Mouse (Mus musculus) cerebellum, adult 2 months (tissue): ENCODE results near the gene Smarce1. TPM values are rescaled to one million over a fixed set of nuclear protein-coding genes. Genes with fewer than 3 reads are reported as not detected.
"Not testable (repeated sequence)": the region's sequence is repeated elsewhere in the genome, so short reads cannot be mapped to it uniquely, and the experiment has no call there.

Source experiments
- DNase-seq, 2 experiments: peaks; one replicate each; pipeline ENCODE4 v3.0.0; 2021
- H3K27ac ChIP-seq: fragments of 200-500 bp; 2 replicates; pipeline ENCODE4 v1.5.1; 2012; ENCODE audit warnings: low read length, control low read depth, inconsistent platforms; ENCODE audit not compliant: insufficient read depth
- H3K27me3 ChIP-seq: fragments of 200-500 bp; 2 replicates; pipeline ENCODE4 v1.6.1; 2012; ENCODE audit warnings: inconsistent platforms, mild to moderate bottlenecking, low read length, moderate library complexity; ENCODE audit not compliant: control insufficient read depth, insufficient read depth
- H3K4me1 ChIP-seq: fragments of 200-500 bp; 2 replicates; pipeline ENCODE4 v1.6.1; 2011; ENCODE audit warnings: low read length; ENCODE audit not compliant: control insufficient read depth, insufficient read depth
- H3K4me3 ChIP-seq: fragments of 200-500 bp; replicated peaks from 2 replicates; pipeline ENCODE3; 2011; ENCODE audit warnings: mild to moderate bottlenecking, low read depth, low read length, control low read depth; ENCODE audit not compliant: insufficient read depth
- CTCF ChIP-seq: fragments of 200-500 bp; IDR thresholded peaks from 2 replicates; pipeline ENCODE4 v1.5.1; 2011; ENCODE audit warnings: low read depth, mild to moderate bottlenecking, control low read depth, low read length, moderate library complexity, borderline replicate concordance; ENCODE audit not compliant: insufficient read depth
- POLR2A ChIP-seq: fragments of 200-500 bp; IDR thresholded peaks from 2 replicates; pipeline ENCODE4 v1.6.1; 2011; ENCODE audit warnings: low read length, control low read depth, borderline replicate concordance; ENCODE audit not compliant: insufficient read depth
- WGBS: fragments of 180-500 bp; shearing (Covaris S2); methylation state at CpG from one replicate; pipeline ENCODE4 v1.1.7; 2018; 5-methylcytosine and 5-hydroxymethylcytosine counted together
- polyA plus RNA-seq: library from polyadenylated mRNA; depleted of rRNA; stranded (reverse); fragments of >200 nt; gene quantifications from 2 replicates; pipeline ENCODE4 v1.2.3, GENCODE M21; 2012

Smarce1 gene
- polyA plus RNA-seq, 1 experiment = 67.1 TPM

DNA sequence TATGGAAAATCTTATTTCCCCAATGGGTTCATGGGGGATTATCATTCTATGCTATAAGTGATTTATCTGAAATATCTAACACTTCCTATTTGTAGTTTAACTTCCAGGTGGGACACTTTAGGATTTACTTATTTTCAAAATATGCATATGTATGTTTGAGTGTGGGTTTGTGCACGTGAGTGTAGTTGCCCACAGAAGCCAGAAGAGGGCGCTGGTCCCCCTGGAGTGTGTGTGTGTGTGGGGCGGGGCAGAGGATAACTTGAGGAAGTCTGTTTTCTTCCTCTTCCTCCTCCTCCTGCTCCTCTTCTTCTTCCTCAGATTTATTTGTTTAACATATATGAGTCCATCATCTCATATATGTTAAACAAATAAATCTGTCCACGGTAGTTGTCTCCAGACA lies 25.4 kb upstream of the Smarce1 start:
- WGBS = 80% methylated on average over 4 of the region's 4 CpGs
- H3K27ac ChIP-seq = no peak overlapping the region
- DNase-seq = no peak
- H3K27me3 ChIP-seq = no peaks in the 10 kb centered on the region
- H3K4me1 ChIP-seq = peaks cover 11% of the 10 kb centered on the region
- H3K4me3 ChIP-seq = no peak overlapping the region
- TF ChIP-seq CTCF (peak; percentile 32; the same call in 1 of the 2 replicates), POLR2A (no peak)

DNA sequence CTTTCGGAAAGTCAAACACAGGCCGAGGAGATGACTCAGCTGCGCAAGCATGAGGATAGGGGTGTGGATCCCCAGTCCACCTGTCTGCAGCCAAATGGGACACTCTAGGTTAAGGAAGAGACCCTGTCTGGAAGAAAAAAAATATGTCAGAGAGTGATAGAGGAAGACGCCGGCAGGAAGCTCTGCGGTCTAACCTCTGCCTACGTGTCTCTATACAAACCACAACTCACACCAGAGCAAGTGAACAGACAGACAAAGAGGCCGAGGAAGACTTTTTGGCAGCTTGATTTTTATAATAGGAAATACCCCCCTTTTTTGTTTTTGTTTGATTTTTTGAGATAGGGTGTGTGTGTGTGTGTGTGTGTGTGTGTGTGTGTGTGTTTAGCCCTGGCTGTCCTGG lies 24.5 kb upstream of the Smarce1 start:
- Histone ChIP-seq H3K27ac (no peak overlapping the region), H3K27me3 (no peaks in the 10 kb centered on the region), H3K4me1 (peaks cover 12% of the 10 kb centered on the region), H3K4me3 (no peak overlapping the region)
- TF ChIP-seq POLR2A (no peak), CTCF (no peak)
- WGBS = 98% methylated on average over 8 of the region's 8 CpGs
- no peak for DNase-seq

DNA sequence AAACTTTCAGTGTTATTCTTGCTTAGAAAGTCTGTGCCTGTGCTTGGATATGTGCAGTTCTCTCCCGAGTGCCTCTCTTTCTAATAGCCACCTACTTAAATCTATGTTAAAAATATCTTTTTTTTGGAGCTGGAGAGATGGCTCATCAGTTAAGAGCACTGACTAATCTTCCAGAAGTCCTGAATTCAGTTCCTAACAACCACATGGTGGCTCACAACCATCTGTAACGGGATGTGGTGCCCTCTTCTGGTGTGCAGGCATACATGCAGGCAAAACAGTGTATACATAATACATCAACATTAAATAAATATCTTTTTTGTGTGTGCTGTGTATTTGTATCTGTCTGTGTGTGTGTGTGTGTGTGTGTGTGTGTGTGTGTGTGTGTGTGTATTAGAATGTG lies 23.1 kb upstream of the Smarce1 start:
- WGBS = 69% methylated on average over 2 of the region's 2 CpGs
- TF ChIP-seq CTCF (peak; percentile 10; the same call in 1 of the 2 replicates), POLR2A (no peak)
- DNase-seq = no peak

DNA sequence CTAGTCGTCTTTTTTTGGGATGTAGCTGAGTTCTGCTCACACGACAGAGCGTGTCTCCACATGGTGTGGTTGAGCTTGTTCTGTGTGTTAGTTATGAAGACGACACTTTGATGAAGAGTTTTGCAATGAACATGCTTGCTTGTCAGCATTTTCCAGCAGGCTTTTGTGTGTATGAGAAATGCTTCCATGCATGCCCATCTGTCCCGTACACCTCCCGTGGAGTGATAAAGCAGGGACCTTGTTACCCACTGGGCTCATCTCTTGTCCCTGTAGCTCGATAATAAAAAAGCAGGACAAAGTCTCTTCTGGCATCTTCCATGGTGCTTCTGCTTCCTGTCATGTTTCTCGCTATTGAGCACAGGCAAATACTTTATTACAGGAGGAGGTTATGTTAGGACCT lies 21.9 kb upstream of the Smarce1 start:
- WGBS = 9% methylated on average over 8 of the region's 8 CpGs
- peak overlapping the region; percentile 75 for H3K27ac ChIP-seq

More for the DNA sequence above, 23.1 kb upstream of the Smarce1 start:
- Histone ChIP-seq H3K4me1 (peaks cover 22% of the 10 kb centered on the region), H3K27ac (no peak overlapping the region), H3K4me3 (no peak overlapping the region), H3K27me3 (no peaks in the 10 kb centered on the region)

DNA sequence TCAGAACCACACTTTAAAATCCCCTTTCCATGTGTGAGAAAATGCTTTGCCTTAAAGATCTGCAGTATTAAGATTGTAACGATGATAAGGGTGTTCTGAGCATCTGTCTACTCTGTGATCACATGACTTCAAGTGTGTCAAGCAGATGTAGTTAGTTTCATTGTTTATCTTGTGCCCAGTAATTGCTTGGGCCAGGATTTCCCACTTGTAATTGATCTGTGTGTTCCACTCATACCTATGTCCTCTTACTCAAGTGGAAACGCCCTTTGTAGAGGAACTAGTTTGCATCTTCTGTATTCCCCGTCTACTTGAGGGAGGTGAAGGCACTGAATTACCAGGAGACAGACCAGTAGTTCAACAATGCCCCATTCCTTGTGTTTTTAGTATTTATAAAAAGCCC lies 19.8 kb upstream of the Smarce1 start:
- TF ChIP-seq POLR2A = no peak
- TF ChIP-seq CTCF = no peak
- Histone ChIP-seq H3K27me3 (no peaks in the 10 kb centered on the region), H3K4me1 (peaks cover 22% of the 10 kb centered on the region), H3K4me3 (no peak overlapping the region), H3K27ac (no peak overlapping the region)
- WGBS = 85% methylated on average over 3 of the region's 3 CpGs
- DNase-seq = no peak

More for the DNA sequence above, 21.9 kb upstream of the Smarce1 start:
- peaks cover 22% of the 10 kb centered on the region for H3K4me1 ChIP-seq
- H3K4me3 ChIP-seq = no peak overlapping the region
- peak; percentile 45 to 60 for DNase-seq
- H3K27me3 ChIP-seq = no peaks in the 10 kb centered on the region
- no peak for TF ChIP-seq POLR2A
- TF ChIP-seq CTCF = no peak

DNA sequence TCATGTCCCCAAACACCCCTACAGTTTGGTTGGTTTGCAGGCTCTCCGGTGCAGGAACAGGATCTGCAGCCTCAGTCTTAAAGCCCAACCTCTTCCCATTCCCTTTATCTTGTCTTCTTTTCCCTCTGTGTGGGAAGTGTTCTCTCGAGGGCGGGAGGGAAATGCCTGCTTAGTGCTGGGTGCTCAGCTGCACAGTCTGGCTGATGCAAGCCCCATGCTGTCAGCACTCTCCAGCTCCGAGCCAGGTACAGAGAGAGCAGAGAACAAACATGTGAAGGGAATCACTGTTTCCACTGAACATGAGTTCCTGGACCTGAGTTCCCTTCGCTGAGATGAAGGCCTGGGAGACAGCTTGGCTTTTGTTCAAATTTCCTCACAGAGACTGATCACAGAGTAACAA lies 19.4 kb upstream of the Smarce1 start:
- 13% methylated on average over 5 of the region's 5 CpGs for WGBS
- no peaks in the 10 kb centered on the region for H3K27me3 ChIP-seq
- H3K4me3 ChIP-seq = no peak overlapping the region
- H3K4me1 ChIP-seq = peaks cover 22% of the 10 kb centered on the region
- no peak for TF ChIP-seq CTCF
- TF ChIP-seq POLR2A = no peak
- peak overlapping the region; percentile 44; the same call in 1 of the 2 replicates for H3K27ac ChIP-seq
- DNase-seq = peak; percentile 27 to 40

DNA sequence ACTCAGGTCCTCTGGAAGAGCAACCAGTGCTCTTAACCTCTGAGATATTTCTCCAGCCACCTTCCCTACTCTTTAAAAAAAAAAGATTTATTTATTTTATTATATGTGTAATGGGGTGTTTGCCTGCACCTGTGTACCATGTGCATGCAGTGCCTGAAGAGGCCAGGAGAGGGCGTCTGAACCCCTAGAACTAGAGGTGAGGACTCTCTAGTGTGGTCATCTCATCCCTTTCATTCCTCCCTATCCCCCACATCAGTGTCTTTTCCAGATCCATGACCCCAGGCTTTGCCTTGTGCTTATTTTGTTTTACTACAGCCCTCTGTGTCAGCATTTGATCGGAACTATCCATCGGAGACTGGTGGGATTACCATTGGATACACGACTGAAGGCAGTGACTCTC lies 18.3 kb upstream of the Smarce1 start:
- WGBS = 65% methylated on average over 4 of the region's 4 CpGs

DNA sequence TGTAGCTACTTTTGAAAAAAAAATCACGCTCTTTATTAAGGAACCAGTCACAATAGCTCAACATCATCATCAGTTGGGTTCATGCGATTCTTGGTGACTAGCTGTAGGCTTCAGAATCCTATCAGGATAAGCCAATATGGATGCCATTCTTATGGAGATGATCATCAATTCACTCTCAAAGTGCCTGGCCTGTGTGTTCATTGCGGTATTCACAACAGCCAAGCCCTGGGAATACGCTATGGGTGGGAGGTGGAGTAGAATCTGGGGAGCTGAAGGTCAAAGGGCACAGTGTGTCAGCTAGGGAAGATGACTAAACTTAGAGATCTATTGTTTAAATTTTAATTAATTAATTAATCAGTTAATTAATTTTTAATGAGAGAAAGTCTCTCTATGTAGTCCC lies 17.1 kb upstream of the Smarce1 start:
- Histone ChIP-seq H3K27me3 (no peaks in the 10 kb centered on the region), H3K4me3 (no peak overlapping the region), H3K27ac (no peak overlapping the region), H3K4me1 (peaks cover 18% of the 10 kb centered on the region)
- 95% methylated on average over 4 of the region's 4 CpGs for WGBS
- TF ChIP-seq POLR2A (no peak), CTCF (no peak)
- no peak for DNase-seq

More for the DNA sequence above, 18.3 kb upstream of the Smarce1 start:
- H3K27ac ChIP-seq = no peak overlapping the region
- H3K4me3 ChIP-seq = no peak overlapping the region
- DNase-seq = peak; percentile 53 to 70
- no peaks in the 10 kb centered on the region for H3K27me3 ChIP-seq
- TF ChIP-seq POLR2A (no peak), CTCF (peak; percentile 82)
- peaks cover 22% of the 10 kb centered on the region for H3K4me1 ChIP-seq

DNA sequence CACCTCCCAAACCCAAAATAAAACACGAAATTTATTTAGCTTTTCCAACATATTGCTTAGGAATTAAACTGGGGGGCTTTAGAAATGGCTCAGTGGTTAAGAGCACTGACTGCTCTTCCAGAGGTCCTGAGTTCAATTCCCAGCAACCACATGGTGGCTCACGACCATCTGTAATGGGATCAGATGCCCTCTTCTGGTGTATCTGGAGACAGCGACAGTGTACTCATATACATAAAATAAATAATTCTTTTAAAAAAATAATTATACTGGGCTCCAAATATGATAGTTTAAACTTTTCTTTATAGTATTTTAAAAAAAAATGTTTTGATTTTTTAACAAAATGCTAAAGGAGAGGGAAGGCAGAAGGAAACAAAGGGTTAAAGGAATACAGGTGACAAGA lies 13.7 kb upstream of the Smarce1 start:
- WGBS = 33% methylated on average over 3 of the region's 3 CpGs
- peaks cover 10% of the 10 kb centered on the region; the same call in 1 of the 2 replicates for H3K4me1 ChIP-seq
- H3K27me3 ChIP-seq, DNase-seq: not testable (repeated sequence)
- H3K27ac ChIP-seq = peak overlapping the region; percentile 95; the same call in 1 of the 2 replicates
- H3K4me3 ChIP-seq = peak overlapping the region; percentile 97
